Mouse (Mus musculus): ENCODE results near the gene Robo4.

Robo4 gene

GRCm38 (mm10) chr9:37402501-37402900 lies 804 bp downstream of the Robo4 start:
- in situ Hi-C loops (cut with MseI, MboI) = no loop called here

- in situ Hi-C loops (cut with MseI, MboI) = no loop called here
Measured at GRCm38 (mm10) chr9:37403011-37403410, 1.3 kb downstream of the Robo4 start.

GRCm38 (mm10) chr9:37406372-37406771 lies 4.7 kb downstream of the Robo4 start:
- in situ Hi-C loops (cut with MseI, MboI) = no loop called here

- in situ Hi-C loops (cut with MseI, MboI) = no loop called here
Measured at GRCm38 (mm10) chr9:37407850-37408502, 6.3 kb downstream of the Robo4 start.

GRCm38 (mm10) chr9:37409698-37410445 lies 8.2 kb downstream of the Robo4 start:
- in situ Hi-C loops (cut with MseI, MboI) = no loop called here

- in situ Hi-C loops (cut with MseI, MboI) = no loop called here
Measured at GRCm38 (mm10) chr9:37412989-37413388, 11.3 kb downstream of the Robo4 start.

GRCm38 (mm10) chr9:37414666-37415065 lies 13.0 kb downstream of the Robo4 start:
- in situ Hi-C loops (cut with MseI, MboI) = no loop called here

GRCm38 (mm10) chr9:37418791-37419190 lies 17.1 kb downstream of the Robo4 start:
- in situ Hi-C loops (cut with MseI, MboI) = no loop called here

GRCm38 (mm10) chr9:37420676-37421075 lies 19.0 kb downstream of the Robo4 start:
- in situ Hi-C loops (cut with MseI, MboI) = no loop called here

GRCm38 (mm10) chr9:37421239-37421638 lies 19.5 kb downstream of the Robo4 start:
- in situ Hi-C loops (cut with MseI, MboI) = no loop called here

- in situ Hi-C loops (cut with MseI, MboI) = loop anchor here in 1 of 2 experiments (25.0 kb wide), 1 partner anchor 508 kb away; no protein-coding TSS in a partner anchor
Measured at GRCm38 (mm10) chr9:37429326-37429725, 27.6 kb downstream of the Robo4 start.

GRCm38 (mm10) chr9:37430582-37430981 lies 28.9 kb downstream of the Robo4 start:
- in situ Hi-C loops (cut with MseI, MboI) = loop anchor here in 1 of 2 experiments (25.0 kb wide), 1 partner anchor 507 kb away; no protein-coding TSS in a partner anchor

GRCm38 (mm10) chr9:37432026-37432666 lies 30.4 kb downstream of the Robo4 start:
- in situ Hi-C loops (cut with MseI, MboI) = loop anchor here in 1 of 2 experiments (25.0 kb wide), 1 partner anchor 505 kb away; no protein-coding TSS in a partner anchor

- in situ Hi-C loops (cut with MseI, MboI) = loop anchor here in 1 of 2 experiments (25.0 kb wide), 1 partner anchor 504 kb away; no protein-coding TSS in a partner anchor
Measured at GRCm38 (mm10) chr9:37432720-37433421, 31.2 kb downstream of the Robo4 start, which contains the start of gene Robo3. Robo3 (minus strand) TSS chr9:37433246.

- in situ Hi-C loops (cut with MseI, MboI) = loop anchor here in 1 of 2 experiments (25.0 kb wide), 1 partner anchor 503 kb away; no protein-coding TSS in a partner anchor
Measured at GRCm38 (mm10) chr9:37433823-37434560, 32.3 kb downstream of the Robo4 start.

GRCm38 (mm10) chr9:37434932-37435331 lies 33.2 kb downstream of the Robo4 start:
- in situ Hi-C loops (cut with MseI, MboI) = loop anchor here in 1 of 2 experiments (25.0 kb wide), 1 partner anchor 502 kb away; no protein-coding TSS in a partner anchor

GRCm38 (mm10) chr9:37435616-37436015 lies 33.9 kb downstream of the Robo4 start:
- in situ Hi-C loops (cut with MseI, MboI) = loop anchor here in 1 of 2 experiments (25.0 kb wide), 1 partner anchor 502 kb away; no protein-coding TSS in a partner anchor

GRCm38 (mm10) chr9:37437772-37438735 lies 36.4 kb downstream of the Robo4 start:
- in situ Hi-C loops (cut with MseI, MboI) = loop anchor here in 1 of 2 experiments (25.0 kb wide), 1 partner anchor 499 kb away; no protein-coding TSS in a partner anchor

GRCm38 (mm10) chr9:37452401-37452800 lies 50.7 kb downstream of the Robo4 start:
- in situ Hi-C loops (cut with MseI, MboI) = no loop called here
